Mouse (Mus musculus) C2C12 (cell line): ENCODE data around the gene Ccdc163. TPM values are rescaled to one million over a fixed set of nuclear protein-coding genes. Genes with fewer than 3 reads are reported as not detected.
"Not testable (repeated sequence)": the region's sequence is repeated elsewhere in the genome, so short reads cannot be mapped to it uniquely, and the experiment has no call there.

Experiments used
- H3K27me3 ChIP-seq: one replicate; pipeline ENCODE4 v1.6.1; 2011; ENCODE audit not compliant: control insufficient read depth, insufficient read depth, insufficient read length
- H3K36me3 ChIP-seq: one replicate; pipeline ENCODE4 v1.6.1; 2011; ENCODE audit not compliant: control insufficient read depth, insufficient read depth
- H3K4me3 ChIP-seq: one replicate; pipeline ENCODE4 v1.5.1; 2011; ENCODE audit warnings: mild to moderate bottlenecking, control low read depth; ENCODE audit not compliant: poor library complexity, insufficient read depth, severe bottlenecking
- H3K79me2 ChIP-seq: one replicate; pipeline ENCODE4 v1.6.1; 2011; ENCODE audit not compliant: control insufficient read depth, insufficient read depth
- H3K79me3 ChIP-seq: one replicate; pipeline ENCODE4 v1.6.1; 2011; ENCODE audit warnings: low read depth, control low read depth
- H3ac ChIP-seq: one replicate; pipeline ENCODE3; 2011; ENCODE audit warnings: low read depth; ENCODE audit not compliant: control insufficient read depth, insufficient read length
- CEBPB ChIP-seq: IDR thresholded peaks from one replicate; pipeline ENCODE4 v1.6.1; 2011; ENCODE audit warnings: low read depth, mild to moderate bottlenecking, control low read depth, moderate library complexity
- CTCF ChIP-seq: IDR thresholded peaks from one replicate; pipeline ENCODE4 v1.5.1; 2011; ENCODE audit not compliant: control insufficient read depth, insufficient read depth, insufficient read length
- FOSL1 ChIP-seq: IDR thresholded peaks from one replicate; pipeline ENCODE4 v1.8.0; 2011; ENCODE audit warnings: mild to moderate bottlenecking, low read length; ENCODE audit not compliant: poor library complexity, insufficient read depth, severe bottlenecking
- MAX ChIP-seq: IDR thresholded peaks from one replicate; pipeline ENCODE4 v1.6.1; 2011; ENCODE audit warnings: mild to moderate bottlenecking, control low read depth
- MYOD1 ChIP-seq: IDR thresholded peaks from one replicate; pipeline ENCODE4 v1.6.1; 2011; ENCODE audit warnings: low read depth; ENCODE audit not compliant: control insufficient read depth, insufficient read length
- MYOG ChIP-seq: IDR thresholded peaks from one replicate; pipeline ENCODE4 v1.6.1; 2011; ENCODE audit not compliant: control insufficient read depth, insufficient read length; ENCODE audit errors: extremely low read depth
- USF1 ChIP-seq: IDR thresholded peaks from one replicate; pipeline ENCODE4 v1.6.1; 2011; ENCODE audit warnings: low read depth, mild to moderate bottlenecking, control low read depth, moderate library complexity
- polyA plus RNA-seq: library from polyadenylated mRNA; unstranded; fragments of >200 nt; fragmentation: generic; extraction: Trizol; gene quantifications from one replicate; pipeline ENCODE4 v1.2.1, GENCODE M21; 2012; ENCODE audit warnings: missing spikeins

Gene Ccdc163
- polyA plus RNA-seq, 1 experiment = 22.0 TPM

GRCm38 (mm10) chr4:116668145-116668544, 40.2 kb upstream of the Ccdc163 start:
- Histone ChIP-seq H3K36me3 (no peaks in the 10 kb centered on the region), H3K27me3 (no peaks in the 10 kb centered on the region), H3K79me3 (no peaks in the 10 kb centered on the region), H3K79me2 (no peaks in the 10 kb centered on the region), H3K4me3 (no peak overlapping the region), H3ac (no peak overlapping the region)
- TF ChIP-seq MYOD1 = no peak
- no peak for TF ChIP-seq FOSL1
- TF ChIP-seq USF1 = peak; percentile 66
- TF ChIP-seq MAX = no peak

- Histone ChIP-seq H3K4me3 (no peak overlapping the region), H3K27me3 (no peaks in the 10 kb centered on the region), H3K36me3 (no peaks in the 10 kb centered on the region), H3ac (no peak overlapping the region), H3K79me3 (no peaks in the 10 kb centered on the region), H3K79me2 (no peaks in the 10 kb centered on the region)
- TF ChIP-seq FOSL1 (no peak), CTCF (no peak), MYOG (no peak), MYOD1 (no peak), USF1 (no peak), CEBPB (no peak), MAX (no peak)
Measured at GRCm38 (mm10) chr4:116669291-116669690, 39.0 kb upstream of the Ccdc163 start.

- no peaks in the 10 kb centered on the region for H3K36me3 ChIP-seq
- TF ChIP-seq CEBPB (peak; percentile 70), FOSL1 (no peak)
- no peaks in the 10 kb centered on the region for H3K79me3 ChIP-seq
- H3ac ChIP-seq = no peak overlapping the region
- no peak overlapping the region for H3K4me3 ChIP-seq
- no peaks in the 10 kb centered on the region for H3K79me2 ChIP-seq
- no peaks in the 10 kb centered on the region for H3K27me3 ChIP-seq
Measured at GRCm38 (mm10) chr4:116672785-116673184, 35.5 kb upstream of the Ccdc163 start.

GRCm38 (mm10) chr4:116674761-116675160, 33.5 kb upstream of the Ccdc163 start:
- H3K4me3 ChIP-seq, H3K79me2 ChIP-seq, H3K79me3 ChIP-seq, H3K36me3 ChIP-seq, H3ac ChIP-seq, H3K27me3 ChIP-seq: not testable (repeated sequence)

GRCm38 (mm10) chr4:116676027-116676426, 32.3 kb upstream of the Ccdc163 start:
- no peak overlapping the region for H3ac ChIP-seq
- no peaks in the 10 kb centered on the region for H3K36me3 ChIP-seq
- H3K4me3 ChIP-seq = no peak overlapping the region
- no peaks in the 10 kb centered on the region for H3K27me3 ChIP-seq
- TF ChIP-seq MYOD1 = no peak
- no peak for TF ChIP-seq MYOG
- TF ChIP-seq MAX = no peak
- TF ChIP-seq CTCF = no peak
- TF ChIP-seq FOSL1 = no peak
- no peak for TF ChIP-seq CEBPB
- TF ChIP-seq USF1 = no peak
- H3K79me2 ChIP-seq = no peaks in the 10 kb centered on the region
- H3K79me3 ChIP-seq = no peaks in the 10 kb centered on the region

GRCm38 (mm10) chr4:116677808-116678207, 30.5 kb upstream of the Ccdc163 start:
- no peak overlapping the region for H3ac ChIP-seq
- H3K27me3 ChIP-seq = no peaks in the 10 kb centered on the region
- H3K36me3 ChIP-seq = no peaks in the 10 kb centered on the region
- no peak for TF ChIP-seq CTCF
- TF ChIP-seq CEBPB = no peak
- TF ChIP-seq MAX = no peak
- no peak for TF ChIP-seq MYOG
- TF ChIP-seq USF1 = no peak
- no peak for TF ChIP-seq MYOD1
- TF ChIP-seq FOSL1 = no peak
- no peak overlapping the region for H3K4me3 ChIP-seq
- no peaks in the 10 kb centered on the region for H3K79me3 ChIP-seq
- no peaks in the 10 kb centered on the region for H3K79me2 ChIP-seq

- no peaks in the 10 kb centered on the region for H3K79me3 ChIP-seq
- H3K36me3 ChIP-seq = no peaks in the 10 kb centered on the region
- no peaks in the 10 kb centered on the region for H3K27me3 ChIP-seq
- H3K4me3 ChIP-seq = no peak overlapping the region
- H3K79me2 ChIP-seq = no peaks in the 10 kb centered on the region
- H3ac ChIP-seq = no peak overlapping the region
- TF ChIP-seq CEBPB (no peak), FOSL1 (no peak), USF1 (no peak), MYOD1 (no peak)
Measured at GRCm38 (mm10) chr4:116679141-116679540, 29.2 kb upstream of the Ccdc163 start.

GRCm38 (mm10) chr4:116680521-116680920, 27.8 kb upstream of the Ccdc163 start:
- H3K27me3 ChIP-seq, H3K79me2 ChIP-seq, H3K36me3 ChIP-seq, H3K79me3 ChIP-seq, H3K4me3 ChIP-seq, H3ac ChIP-seq: not testable (repeated sequence)
